Mouse (Mus musculus) forebrain, embryonic 12.5 days (tissue): ENCODE measurements around the gene Gm8126. TPM values are rescaled to one million over a fixed set of nuclear protein-coding genes. Genes with fewer than 3 reads are reported as not detected.
"Not testable (repeated sequence)": the region's sequence is repeated elsewhere in the genome, so short reads cannot be mapped to it uniquely, and the experiment has no call there.

Source experiments
- ATAC-seq: fragments of 200-750 bp; cut with Nextera tagmentation; 2 replicates; pipeline ENCODE4 v1.8.0; 2017; ENCODE audit warnings: moderate TSS enrichment; ENCODE audit not compliant: low FRiP score
- H3K27ac ChIP-seq: fragments of 300-500 bp; sonication (generic); 2 replicates; pipeline ENCODE4 v1.5.1; 2016; ENCODE audit warnings: mild to moderate bottlenecking
- H3K27me3 ChIP-seq: fragments of 300-500 bp; sonication (generic); 2 replicates; pipeline ENCODE4 v1.6.1; 2016; ENCODE audit warnings: mild to moderate bottlenecking
- H3K36me3 ChIP-seq: fragments of 300-500 bp; sonication (generic); replicated peaks from 2 replicates; pipeline ENCODE4 v1.6.1; 2016; ENCODE audit warnings: mild to moderate bottlenecking
- H3K4me1 ChIP-seq: fragments of 300-500 bp; sonication (generic); 2 replicates; pipeline ENCODE4 v1.6.1; 2016
- H3K4me2 ChIP-seq: fragments of 300-500 bp; sonication (generic); 2 replicates; pipeline ENCODE4 v1.6.1; 2016; ENCODE audit warnings: mild to moderate bottlenecking, moderate library complexity
- H3K4me3 ChIP-seq: fragments of 300-500 bp; sonication (generic); replicated peaks from 2 replicates; pipeline ENCODE4 v1.5.1; 2016; ENCODE audit warnings: mild to moderate bottlenecking
- H3K9ac ChIP-seq: fragments of 300-500 bp; sonication (generic); 2 replicates; pipeline ENCODE4 v1.6.1; 2016; ENCODE audit warnings: mild to moderate bottlenecking
- H3K9me3 ChIP-seq: fragments of 300-500 bp; sonication (generic); 2 replicates; pipeline ENCODE4 v1.6.1; 2016
- WGBS: fragments of 180-500 bp; shearing (Covaris S2); methylation state at CpG from one replicate; pipeline ENCODE4 v1.1.7; 2016; 5-methylcytosine and 5-hydroxymethylcytosine counted together
- polyA plus RNA-seq: library from polyadenylated mRNA; unstranded; fragments of >200 nt; fragmentation: Nextera tagmentation; extraction: Ambion mirVana; gene quantifications from 2 replicates; pipeline ENCODE4 v1.2.1, GENCODE M21; 2016

Gene Gm8126
- not detected in 2 replicates for polyA plus RNA-seq

DNA sequence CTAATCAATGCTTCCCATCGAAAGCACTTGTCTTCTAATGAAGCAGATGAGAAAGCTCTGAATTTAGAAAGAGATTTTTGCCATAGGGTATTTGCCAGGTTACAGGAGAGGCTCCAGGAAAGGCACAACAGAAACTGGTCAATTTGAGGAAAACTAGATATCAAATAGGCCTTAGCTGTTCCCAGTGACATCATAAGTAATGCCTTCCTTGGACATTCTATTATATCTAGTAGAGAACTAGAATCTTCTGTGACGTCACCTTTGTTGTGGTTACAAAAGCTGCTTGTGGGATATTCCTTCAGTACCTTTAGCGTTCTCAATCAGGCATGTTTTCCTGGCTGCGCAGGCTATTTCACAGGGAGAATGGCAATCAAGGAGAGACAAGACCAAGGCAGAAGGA lies at the start of gene Gm8126:
Gm8126 (plus strand) TSS at position 301 of the 400 bp plus-strand sequence.
- not testable (repeated sequence) for H3K36me3 ChIP-seq, ATAC-seq, H3K4me3 ChIP-seq, H3K9ac ChIP-seq, H3K9me3 ChIP-seq, H3K27me3 ChIP-seq, H3K27ac ChIP-seq, H3K4me2 ChIP-seq, H3K4me1 ChIP-seq
- 79% methylated on average over 3 of the region's 4 CpGs for WGBS

DNA sequence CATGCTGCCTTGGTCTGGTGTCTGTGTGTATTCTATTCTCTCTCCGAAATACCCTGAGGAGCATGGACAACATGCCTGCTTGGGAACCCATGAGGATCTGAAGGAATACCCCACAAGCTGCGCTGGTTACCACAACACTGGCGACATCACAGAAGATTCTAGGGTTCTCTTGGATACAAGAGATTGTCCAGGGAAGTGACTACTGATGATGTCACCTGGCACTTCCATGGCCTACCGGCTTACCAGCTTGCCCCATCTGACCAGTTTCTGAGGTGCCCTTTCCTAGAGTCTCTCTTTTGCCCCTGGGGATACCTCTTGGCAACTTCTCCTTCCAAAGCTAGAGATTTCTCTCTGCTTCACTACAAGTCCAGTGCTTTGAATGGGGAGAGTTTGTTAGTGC lies 23.2 kb upstream of the Gm8126 start, which contains the start of gene Gm8122:
Gm8122 (minus strand) TSS at position 101 of the 400 bp plus-strand sequence.
- not testable (repeated sequence) for H3K9me3 ChIP-seq, H3K4me1 ChIP-seq, ATAC-seq, H3K4me3 ChIP-seq, H3K4me2 ChIP-seq, H3K27ac ChIP-seq, H3K27me3 ChIP-seq, H3K36me3 ChIP-seq, H3K9ac ChIP-seq
- whole genome bisulfite sequencing: 88% methylated on average over 4 of the region's 4 CpGs

DNA sequence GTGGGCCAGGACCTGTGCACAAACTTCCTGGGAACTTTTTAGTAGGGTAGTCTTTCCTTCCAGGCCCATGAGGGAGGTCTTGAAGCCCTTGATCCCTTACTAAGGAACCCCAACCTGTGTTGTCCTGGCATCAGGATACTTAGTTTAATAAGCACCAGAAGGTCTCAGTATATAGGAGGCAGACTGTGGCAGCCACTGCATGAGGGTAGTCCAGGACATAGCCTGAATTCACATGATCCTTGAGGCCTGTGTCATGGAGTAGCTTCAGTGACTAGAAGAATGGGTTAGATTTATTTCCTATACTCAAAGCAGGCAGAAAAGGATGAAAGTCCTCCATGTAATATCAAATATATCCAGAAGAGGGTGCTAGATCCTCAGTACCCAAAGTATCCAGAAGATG lies 20.7 kb upstream of the Gm8126 start:
- H3K9ac ChIP-seq, H3K9me3 ChIP-seq, H3K36me3 ChIP-seq, H3K4me1 ChIP-seq, H3K4me2 ChIP-seq, H3K27ac ChIP-seq, H3K27me3 ChIP-seq, ATAC-seq, H3K4me3 ChIP-seq: not testable (repeated sequence)

DNA sequence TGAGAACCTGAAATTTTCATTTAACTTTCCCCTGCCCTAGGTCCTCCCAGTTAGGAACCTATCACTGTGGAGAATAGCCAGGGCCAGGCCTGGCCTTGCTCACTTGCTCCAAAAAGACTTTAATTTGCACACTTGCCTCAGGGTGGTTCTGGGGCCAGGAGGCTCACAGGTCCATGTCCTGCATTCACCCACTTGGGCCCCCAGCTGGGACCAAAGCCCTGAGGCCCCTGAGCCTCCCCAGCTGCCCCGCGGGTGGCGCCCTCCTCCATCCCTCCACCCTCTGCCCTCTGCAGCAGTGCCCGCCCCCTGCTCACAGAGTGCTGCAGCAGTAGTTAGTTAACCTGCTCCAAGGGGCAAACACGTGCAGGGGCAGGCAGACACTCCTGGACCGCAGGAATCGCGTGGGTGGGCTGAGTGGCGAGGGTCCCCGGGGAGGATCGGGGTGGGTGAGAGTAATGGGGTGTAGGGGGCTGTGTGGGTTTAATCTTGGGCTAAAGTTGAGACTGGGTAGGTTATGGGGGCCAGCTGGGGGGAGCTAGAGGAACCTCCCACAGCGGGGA lies 8.8 kb upstream of the Gm8126 start:
- not testable (repeated sequence) for H3K36me3 ChIP-seq, H3K4me2 ChIP-seq, H3K4me1 ChIP-seq, H3K9ac ChIP-seq, ATAC-seq, H3K27me3 ChIP-seq, H3K27ac ChIP-seq, H3K4me3 ChIP-seq, H3K9me3 ChIP-seq
- 18% methylated on average over 10 of the region's 12 CpGs for WGBS

DNA sequence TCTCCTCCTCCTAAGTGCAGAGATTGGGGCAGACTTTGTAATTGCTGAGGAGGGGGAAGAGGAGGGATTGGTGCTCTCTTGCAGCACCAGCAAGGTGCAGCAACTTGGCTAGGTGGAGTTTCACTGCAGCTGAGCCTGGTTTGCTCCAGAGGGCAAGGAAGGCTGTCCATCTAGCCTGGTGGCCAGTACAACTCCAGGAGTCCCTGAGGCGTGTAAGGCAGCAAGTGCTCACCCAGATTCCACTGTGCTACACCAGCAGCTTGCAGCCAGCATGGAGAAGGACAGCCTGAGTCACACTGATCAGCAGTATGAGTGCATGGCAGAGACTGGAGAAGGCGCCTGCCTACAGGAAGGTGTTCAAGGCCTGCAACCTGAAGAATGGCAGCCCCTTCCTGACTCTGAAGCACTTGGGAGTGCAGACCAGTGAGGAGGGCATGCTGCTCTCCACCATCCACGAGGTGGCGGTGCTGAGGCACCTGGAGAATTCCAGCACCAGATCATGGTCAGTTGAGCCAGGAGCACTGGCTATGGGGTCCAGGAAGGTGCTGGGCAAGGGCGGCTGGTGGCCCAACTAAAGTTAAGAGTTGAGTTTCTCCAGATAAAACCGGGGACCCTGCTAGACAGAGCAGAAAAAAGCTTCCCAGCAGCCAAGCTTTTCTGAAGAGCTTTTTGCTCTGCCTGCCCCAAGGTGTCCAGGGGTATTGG lies 7.7 kb upstream of the Gm8126 start:
- H3K4me3 ChIP-seq, H3K4me1 ChIP-seq, H3K4me2 ChIP-seq, H3K27me3 ChIP-seq, H3K9me3 ChIP-seq, H3K9ac ChIP-seq, H3K27ac ChIP-seq, H3K36me3 ChIP-seq, ATAC-seq: not testable (repeated sequence)
- WGBS: 41% methylated on average over 5 of the region's 6 CpGs

DNA sequence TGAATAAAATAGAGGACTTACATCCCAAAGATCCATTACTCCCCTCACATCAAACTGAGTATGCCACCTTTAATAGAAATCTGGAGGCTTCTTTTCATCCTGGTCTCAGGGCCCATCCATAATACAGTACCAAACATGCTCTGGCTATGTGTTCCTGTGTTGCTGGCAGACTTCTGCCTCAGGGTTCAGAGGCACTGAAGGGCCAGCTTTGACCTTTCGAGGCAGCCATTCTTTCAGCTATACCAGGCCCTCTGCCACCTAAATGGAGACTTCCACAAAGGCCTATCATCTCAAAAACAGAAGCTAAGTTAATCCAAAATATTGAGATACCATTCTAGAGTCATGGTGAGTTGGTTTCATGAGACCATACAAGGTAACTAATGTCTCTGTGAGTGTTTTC lies 1.9 kb upstream of the Gm8126 start:
- WGBS: 85% methylated on average over 1 of the region's 1 CpGs
- H3K4me2 ChIP-seq, H3K27ac ChIP-seq, H3K36me3 ChIP-seq, H3K4me1 ChIP-seq, H3K9ac ChIP-seq, H3K4me3 ChIP-seq, H3K27me3 ChIP-seq, ATAC-seq, H3K9me3 ChIP-seq: not testable (repeated sequence)

DNA sequence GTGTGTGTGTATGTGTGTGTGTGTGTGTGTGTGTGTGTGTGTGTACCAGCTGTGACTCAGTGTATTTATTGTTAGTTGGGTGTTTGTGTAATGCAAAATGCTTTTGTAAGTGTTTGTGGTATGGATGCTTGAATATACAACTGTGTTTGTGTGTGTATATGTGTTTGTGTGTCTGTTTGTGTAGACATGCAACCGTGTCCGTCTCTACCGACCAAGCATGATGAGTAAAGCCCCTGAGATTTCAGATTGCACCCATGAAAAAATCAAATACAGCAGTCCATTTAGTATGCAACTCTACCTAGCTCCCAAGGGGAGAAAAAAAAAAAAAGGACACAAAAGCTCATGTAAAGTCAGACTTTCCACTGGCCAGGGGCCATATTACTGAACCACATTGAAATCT lies 5.0 kb downstream of the Gm8126 start:
- not testable (repeated sequence) for H3K9me3 ChIP-seq, H3K4me1 ChIP-seq, H3K9ac ChIP-seq, H3K36me3 ChIP-seq, H3K27ac ChIP-seq, H3K4me2 ChIP-seq, ATAC-seq, H3K27me3 ChIP-seq, H3K4me3 ChIP-seq
- WGBS: 87% methylated on average over 3 of the region's 3 CpGs

DNA sequence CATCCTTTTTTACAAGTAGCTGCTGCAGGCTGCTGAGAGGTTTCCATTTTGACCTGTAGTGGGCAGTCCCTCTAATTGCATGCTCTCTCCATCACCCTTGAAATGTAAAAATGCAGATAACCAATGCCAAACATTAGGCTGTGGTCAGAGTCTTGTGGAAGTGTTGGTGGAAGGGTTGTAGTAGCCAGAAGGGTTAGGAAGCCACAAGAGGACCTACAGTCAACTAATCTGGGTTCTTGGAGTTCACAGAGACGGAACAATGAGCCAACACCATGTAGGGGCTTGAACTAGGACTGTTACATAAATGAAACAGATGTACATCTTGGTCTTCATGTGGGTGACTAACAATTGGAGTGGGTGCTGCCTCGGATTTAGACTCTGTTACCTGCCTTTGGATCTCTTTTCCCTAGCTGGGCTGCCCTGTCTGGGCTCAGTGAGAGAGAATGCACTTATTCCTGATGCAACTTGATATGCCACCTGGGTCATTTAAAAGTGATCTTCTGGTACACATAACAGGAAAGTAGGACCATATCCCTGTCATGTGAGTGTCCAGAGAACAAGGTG lies 10.2 kb downstream of the Gm8126 start:
- not testable (repeated sequence) for H3K4me1 ChIP-seq

DNA sequence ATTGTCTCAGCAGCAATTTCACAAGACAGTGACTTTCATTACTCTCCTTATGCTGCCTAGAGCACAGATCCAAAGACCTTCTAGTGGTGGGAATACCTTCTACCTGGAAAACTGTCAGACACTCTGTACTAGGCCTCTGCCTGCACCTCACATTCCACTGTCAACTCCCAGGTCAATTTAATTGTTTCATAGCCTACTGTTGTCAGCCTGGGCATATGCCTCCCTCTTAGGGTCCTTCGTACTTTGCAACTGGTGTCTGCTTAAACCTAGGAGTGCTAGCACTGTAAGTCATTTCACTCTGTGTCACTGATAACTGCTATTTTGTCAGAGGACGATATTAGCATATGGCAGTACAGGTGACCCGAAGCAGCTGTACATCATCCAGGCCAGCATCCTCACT lies 10.8 kb downstream of the Gm8126 start:
- not testable (repeated sequence) for H3K4me3 ChIP-seq, H3K9me3 ChIP-seq, H3K27ac ChIP-seq, H3K4me2 ChIP-seq, H3K9ac ChIP-seq, H3K4me1 ChIP-seq, H3K36me3 ChIP-seq, ATAC-seq, H3K27me3 ChIP-seq
- WGBS: 84% methylated on average over 3 of the region's 3 CpGs

More for the DNA sequence above, 10.2 kb downstream of the Gm8126 start:
- H3K4me2 ChIP-seq, ATAC-seq, H3K27ac ChIP-seq, H3K9me3 ChIP-seq, H3K27me3 ChIP-seq, H3K4me3 ChIP-seq, H3K9ac ChIP-seq, H3K36me3 ChIP-seq: not testable (repeated sequence)
- WGBS: 59% methylated on average over 2 of the region's 2 CpGs

DNA sequence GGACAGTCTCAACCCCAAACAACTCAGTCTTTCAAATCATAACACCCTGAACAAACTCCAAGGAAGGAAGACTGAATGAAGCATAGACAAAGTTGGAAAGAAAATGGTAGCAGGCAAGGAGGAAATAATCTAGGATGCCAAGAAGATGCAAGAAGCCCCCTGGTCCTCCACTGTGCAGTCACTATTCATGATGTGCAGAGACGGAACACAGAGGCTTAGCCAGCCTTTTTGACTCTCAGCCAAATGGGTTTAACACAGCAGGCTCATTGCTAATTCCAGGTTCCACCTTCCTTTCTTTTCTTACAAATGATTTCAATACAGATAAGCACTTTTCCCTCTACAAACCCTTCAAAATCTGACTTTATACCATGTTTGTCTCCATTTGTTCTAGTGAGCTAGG lies 14.7 kb downstream of the Gm8126 start:
- H3K9me3 ChIP-seq, H3K4me3 ChIP-seq, H3K9ac ChIP-seq, H3K4me2 ChIP-seq, ATAC-seq, H3K27me3 ChIP-seq, H3K4me1 ChIP-seq, H3K36me3 ChIP-seq, H3K27ac ChIP-seq: not testable (repeated sequence)
- WGBS: 54% methylated on average over 1 of the region's 1 CpGs

DNA sequence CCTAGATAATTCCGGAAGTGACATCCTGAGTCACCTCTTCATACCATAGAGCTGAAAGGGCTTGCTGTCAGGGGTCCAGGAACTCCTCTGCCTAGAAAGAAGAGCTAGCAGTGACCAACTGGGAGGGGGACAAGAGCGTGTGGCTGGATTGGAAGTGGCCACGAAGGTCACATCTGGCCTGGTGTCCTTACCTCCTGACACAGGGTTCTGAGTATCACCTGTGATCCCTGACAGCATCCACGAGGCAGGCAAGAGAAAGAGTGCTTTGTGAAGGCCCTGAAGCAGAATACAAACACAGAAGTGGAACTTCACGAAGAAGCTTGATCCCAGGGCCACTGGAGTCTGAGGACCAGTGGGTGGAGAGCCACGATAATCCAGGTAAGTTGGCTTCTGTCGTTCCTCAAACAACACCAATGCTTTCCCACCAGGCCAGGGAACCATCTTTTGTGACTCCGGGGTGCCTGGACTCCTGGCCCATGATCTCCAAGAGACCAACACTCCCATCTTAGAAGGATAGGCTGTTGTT lies 16.6 kb downstream of the Gm8126 start, which contains the start of gene Gm9732:
Gm9732 (plus strand) TSS at position 51 of the 526 bp plus-strand sequence.
- H3K4me2 ChIP-seq, H3K9me3 ChIP-seq, H3K27me3 ChIP-seq, H3K4me3 ChIP-seq, ATAC-seq, H3K4me1 ChIP-seq, H3K27ac ChIP-seq, H3K36me3 ChIP-seq, H3K9ac ChIP-seq: not testable (repeated sequence)
- 85% methylated on average over 8 of the region's 8 CpGs for WGBS

DNA sequence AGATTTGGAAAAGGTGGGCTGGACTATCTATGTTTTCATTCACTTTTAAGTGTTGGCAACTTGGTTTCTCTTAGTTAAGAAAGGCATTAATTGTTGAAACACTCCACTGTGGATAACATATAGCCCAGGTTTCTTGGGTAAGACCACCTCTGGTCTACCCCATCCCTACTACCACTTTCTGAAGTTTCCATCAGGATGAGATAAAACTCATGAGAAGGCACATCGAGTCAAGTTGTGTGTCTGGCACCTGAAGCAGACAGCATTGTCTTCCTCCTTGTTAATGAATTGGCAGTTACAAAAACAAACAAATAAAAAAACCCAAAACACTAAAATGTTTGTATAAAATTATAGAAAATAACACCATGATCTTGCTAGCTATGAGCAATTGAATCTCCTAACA lies 17.3 kb downstream of the Gm8126 start:
- not testable (repeated sequence) for H3K4me3 ChIP-seq, H3K27ac ChIP-seq, H3K4me1 ChIP-seq, H3K36me3 ChIP-seq, ATAC-seq, H3K9ac ChIP-seq, H3K9me3 ChIP-seq, H3K4me2 ChIP-seq, H3K27me3 ChIP-seq
- 77% methylated on average over 1 of the region's 1 CpGs for WGBS

DNA sequence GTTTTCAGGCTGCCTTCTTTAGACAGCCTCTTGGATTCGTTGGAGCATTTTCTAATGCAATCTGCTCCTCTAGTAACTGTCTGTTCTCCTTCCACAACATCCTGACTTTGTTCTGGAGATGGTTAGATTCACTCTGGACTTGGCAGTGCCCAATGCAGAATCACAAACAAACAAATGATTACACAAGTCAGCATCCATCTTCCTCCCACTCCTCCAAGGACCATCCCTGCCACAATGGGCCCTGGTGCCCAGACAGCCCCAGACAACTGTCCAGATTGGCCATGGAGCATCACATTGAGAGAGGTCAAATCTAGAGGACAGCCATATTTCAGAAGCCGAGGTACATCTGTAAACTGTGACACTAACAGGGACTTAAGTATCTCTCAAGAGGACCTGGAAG lies 19.0 kb downstream of the Gm8126 start:
- not testable (repeated sequence) for ATAC-seq, H3K4me2 ChIP-seq, H3K4me3 ChIP-seq, H3K36me3 ChIP-seq, H3K27ac ChIP-seq, H3K4me1 ChIP-seq, H3K9ac ChIP-seq, H3K27me3 ChIP-seq, H3K9me3 ChIP-seq
- 71% methylated on average over 2 of the region's 2 CpGs for WGBS
